Mouse (Mus musculus): ENCODE data around the gene Alpk3.

GRCm38 (mm10) chr7:81122808-81123207 is 65.4 kb downstream of the Alpk3 start:
- TF ChIP-seq CTCF (IDR thresholded peaks at IDR 0.05; ENCODE audit: low read depth, low read length): no peak
- no peak for TF ChIP-seq GATA1 (IDR thresholded peaks at IDR 0.05; ENCODE audit: borderline replicate concordance, low read length)
- no peak for TF ChIP-seq POLR2AphosphoS5 (IDR thresholded peaks at IDR 0.05; ENCODE audit: insufficient replicate concordance, low read depth, low read length)
- no peak for TF ChIP-seq TAL1 (conservative IDR thresholded peaks at IDR 0.05; ENCODE audit: low read depth, low read length)
- no peak for TF ChIP-seq GATA2 (IDR thresholded peaks at IDR 0.05; ENCODE audit: borderline replicate concordance, low read depth, low read length)
